Mouse (Mus musculus): ENCODE measurements around the gene H2al1g. TPM values are rescaled to one million over a fixed set of nuclear protein-coding genes. Genes with fewer than 3 reads are reported as not detected.

The H2al1g gene
- total and polyA plus RNA-seq, 2 experiments from 2014 or later, result not detected

- no peak for DNase-seq
- 77% methylated on average over 3 of the region's 3 CpGs for WGBS
Measured at GRCm38 (mm10) chrX:11346756-11347155, 28.7 kb downstream of the H2al1g start.

DNA sequence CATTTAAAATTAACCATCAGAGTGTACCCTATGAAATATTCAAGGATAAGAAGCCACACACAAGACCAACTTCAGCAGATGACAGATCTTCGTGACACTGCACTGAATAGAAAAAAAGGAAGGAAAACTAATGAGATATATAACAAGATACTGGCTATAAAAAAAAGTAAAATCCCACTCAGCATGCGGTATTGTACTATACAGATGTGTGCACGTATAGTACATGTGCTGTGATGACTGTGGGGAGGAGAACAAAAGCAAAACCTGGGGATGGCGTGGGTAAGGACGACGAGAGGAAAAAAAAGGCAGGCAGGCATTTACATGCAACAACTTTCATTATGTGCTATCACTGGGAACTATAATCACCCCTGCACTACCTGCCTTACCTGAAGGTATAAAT, 42.8 kb downstream of the H2al1g start:
- H3K36me3 ChIP-seq (ENCODE audit: insufficient read depth), result no peaks in the 10 kb centered on the region
- no peaks in the 10 kb centered on the region for H3K9me3 ChIP-seq (ENCODE audit: low read length)
- DNase-seq (no peak), ATAC-seq (no peak)
- 78% methylated on average over 6 of the region's 6 CpGs for WGBS
- no peaks in the 10 kb centered on the region for H3K4me1 ChIP-seq (ENCODE audit: insufficient read depth)
- no peak overlapping the region for H3K4me3 ChIP-seq (ENCODE audit: low read depth, low read length)
- no peaks in the 10 kb centered on the region for H3K27me3 ChIP-seq (ENCODE audit: insufficient read depth, low read length)
- H3K27ac ChIP-seq (ENCODE audit: low read depth, low read length), result no peak overlapping the region
- no peak for TF ChIP-seq CTCF (IDR thresholded peaks at IDR 0.05; ENCODE audit: low read depth)
- no peak overlapping the region for H3K9ac ChIP-seq
- no peak overlapping the region for H3K4me2 ChIP-seq (ENCODE audit: low read depth)

More at GRCm38 (mm10) chrX:11346756-11347155, 28.7 kb downstream of the H2al1g start:
- Histone ChIP-seq H3K4me3 (ENCODE audit: low read depth, low read length) (no peak overlapping the region), H3K36me3 (ENCODE audit: insufficient read depth) (no peaks in the 10 kb centered on the region), H3K4me1 (ENCODE audit: insufficient read depth) (no peaks in the 10 kb centered on the region), H3K9me3 (ENCODE audit: low read length) (no peaks in the 10 kb centered on the region), H3K4me2 (ENCODE audit: low read depth) (no peak overlapping the region), H3K27ac (ENCODE audit: low read depth, low read length) (no peak overlapping the region), H3K9ac (no peak overlapping the region), H3K27me3 (ENCODE audit: insufficient read depth, low read length) (no peaks in the 10 kb centered on the region)
- ATAC-seq, result no peak
- TF ChIP-seq CTCF (IDR thresholded peaks at IDR 0.05; ENCODE audit: low read depth), result no peak

GRCm38 (mm10) chrX:11361261-11361660, 43.2 kb downstream of the H2al1g start:
- ATAC-seq, result no peak
- no peak for TF ChIP-seq CTCF (IDR thresholded peaks at IDR 0.05; ENCODE audit: low read depth)
- no peak overlapping the region for H3K4me3 ChIP-seq (ENCODE audit: low read depth, low read length)
- no peak overlapping the region for H3K27ac ChIP-seq (ENCODE audit: low read depth, low read length)
- H3K9me3 ChIP-seq (ENCODE audit: low read length), result no peaks in the 10 kb centered on the region
- WGBS, result 95% methylated on average over 2 of the region's 2 CpGs
- no peaks in the 10 kb centered on the region for H3K36me3 ChIP-seq (ENCODE audit: insufficient read depth)
- H3K4me2 ChIP-seq (ENCODE audit: low read depth), result no peak overlapping the region
- H3K27me3 ChIP-seq (ENCODE audit: insufficient read depth, low read length), result no peaks in the 10 kb centered on the region
- H3K9ac ChIP-seq, result no peak overlapping the region
- H3K4me1 ChIP-seq (ENCODE audit: insufficient read depth), result no peaks in the 10 kb centered on the region
- DNase-seq, result no peak

- peak; percentile 23 for DNase-seq
- Histone ChIP-seq H3K36me3 (ENCODE audit: insufficient read depth) (no peaks in the 10 kb centered on the region), H3K4me2 (ENCODE audit: low read depth) (no peak overlapping the region), H3K27ac (ENCODE audit: low read depth, low read length) (no peak overlapping the region), H3K4me3 (ENCODE audit: low read depth, low read length) (no peak overlapping the region), H3K9ac (no peak overlapping the region), H3K9me3 (ENCODE audit: low read length) (no peaks in the 10 kb centered on the region), H3K4me1 (ENCODE audit: insufficient read depth) (no peaks in the 10 kb centered on the region), H3K27me3 (ENCODE audit: insufficient read depth, low read length) (no peaks in the 10 kb centered on the region)
- ATAC-seq, result peak; percentile 66; the same call in 1 of the 2 replicates
- 42% methylated on average over 6 of the region's 6 CpGs for WGBS
- TF ChIP-seq CTCF (IDR thresholded peaks at IDR 0.05; ENCODE audit: low read depth), result no peak
Measured at GRCm38 (mm10) chrX:11363890-11364289, 45.8 kb downstream of the H2al1g start.

DNA sequence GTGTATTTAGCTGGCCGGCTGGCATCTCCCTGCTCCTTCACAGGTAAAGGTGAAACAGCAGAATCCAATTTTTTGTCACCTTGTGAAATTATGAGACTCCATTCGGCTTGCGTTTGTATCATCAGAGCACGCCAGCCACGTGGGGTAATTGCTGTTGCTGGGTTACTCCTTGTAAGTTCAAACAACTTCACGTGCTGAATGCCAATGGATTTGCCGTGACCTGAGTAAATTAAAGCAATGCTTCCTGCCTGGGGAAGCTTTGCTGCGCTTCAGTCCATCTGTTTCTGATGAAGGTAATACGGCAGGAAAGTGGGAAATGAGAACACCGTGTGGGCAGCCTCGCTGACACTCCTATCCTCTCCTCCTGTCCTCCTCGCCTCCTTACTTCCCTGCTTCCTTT, 47.1 kb downstream of the H2al1g start:
- no peak overlapping the region for H3K4me2 ChIP-seq (ENCODE audit: low read depth)
- no peak for TF ChIP-seq CTCF (IDR thresholded peaks at IDR 0.05; ENCODE audit: low read depth)
- H3K27me3 ChIP-seq (ENCODE audit: insufficient read depth, low read length), result no peaks in the 10 kb centered on the region
- no peak for ATAC-seq
- H3K36me3 ChIP-seq (ENCODE audit: insufficient read depth), result no peaks in the 10 kb centered on the region
- 57% methylated on average over 12 of the region's 12 CpGs for WGBS
- H3K9me3 ChIP-seq (ENCODE audit: low read length), result no peaks in the 10 kb centered on the region
- no peak overlapping the region for H3K9ac ChIP-seq
- no peaks in the 10 kb centered on the region for H3K4me1 ChIP-seq (ENCODE audit: insufficient read depth)
- H3K4me3 ChIP-seq (ENCODE audit: low read depth, low read length), result no peak overlapping the region
- H3K27ac ChIP-seq (ENCODE audit: low read depth, low read length), result no peak overlapping the region
- no peak for DNase-seq

Other genes starting within 250 kb of the H2al1g start
- gene H2al1a, start 19.0 kb upstream of the H2al1g start, total RNA-seq (2014; rRNA removed), result not detected in 2 replicates
- not detected in 2 replicates for gene H2al1a, start 19.0 kb upstream of the H2al1g start, polyA plus RNA-seq (2015; fragmentation: Nextera tagmentation; extraction: Ambion mirVana)
- gene H2al1b, start 15.8 kb upstream of the H2al1g start, total RNA-seq (2014; rRNA removed), result not detected in 2 replicates
- gene H2al1b, start 15.8 kb upstream of the H2al1g start, polyA plus RNA-seq (2015; fragmentation: Nextera tagmentation; extraction: Ambion mirVana), result not detected in 2 replicates
- not detected in 2 replicates for gene H2al1c, start 12.6 kb upstream of the H2al1g start, total RNA-seq (2014; rRNA removed)
- gene H2al1c, start 12.6 kb upstream of the H2al1g start, polyA plus RNA-seq (2015; fragmentation: Nextera tagmentation; extraction: Ambion mirVana), result not detected in 2 replicates
- not detected in 2 replicates for gene H2al1d, start 9.4 kb upstream of the H2al1g start, total RNA-seq (2014; rRNA removed)
- not detected in 2 replicates for gene H2al1d, start 9.4 kb upstream of the H2al1g start, polyA plus RNA-seq (2015; fragmentation: Nextera tagmentation; extraction: Ambion mirVana)
- gene H2al1e, start 6.3 kb upstream of the H2al1g start, total RNA-seq (2014; rRNA removed), result not detected in 2 replicates
- gene H2al1e, start 6.3 kb upstream of the H2al1g start, polyA plus RNA-seq (2015; fragmentation: Nextera tagmentation; extraction: Ambion mirVana), result not detected in 2 replicates
- gene H2al1f, start 3.1 kb upstream of the H2al1g start, total RNA-seq (2014; rRNA removed), result not detected in 2 replicates
- gene H2al1f, start 3.1 kb upstream of the H2al1g start, polyA plus RNA-seq (2015; fragmentation: Nextera tagmentation; extraction: Ambion mirVana), result not detected in 2 replicates
- gene H2al1h, start 3.2 kb downstream of the H2al1g start, total RNA-seq (2014; rRNA removed), result not detected in 2 replicates
- not detected in 2 replicates for gene H2al1h, start 3.2 kb downstream of the H2al1g start, polyA plus RNA-seq (2015; fragmentation: Nextera tagmentation; extraction: Ambion mirVana)
- gene H2al1i, start 6.4 kb downstream of the H2al1g start, total RNA-seq (2014; rRNA removed), result not detected in 2 replicates
- gene H2al1i, start 6.4 kb downstream of the H2al1g start, polyA plus RNA-seq (2015; fragmentation: Nextera tagmentation; extraction: Ambion mirVana), result not detected in 2 replicates
- not detected in 2 replicates for gene H2al1j, start 9.6 kb downstream of the H2al1g start, total RNA-seq (2014; rRNA removed)
- gene H2al1j, start 9.6 kb downstream of the H2al1g start, polyA plus RNA-seq (2015; fragmentation: Nextera tagmentation; extraction: Ambion mirVana), result not detected in 2 replicates